7 mouse cellular contexts compared by ENCODE assay signal in genomic region chr9:102723241-102723709, GRCm38 (mm10). TPM values are rescaled to one million over a fixed set of nuclear protein-coding genes. Genes with fewer than 3 reads are reported as not detected.
DNase-seq lines count a peak whose midpoint lies in the region; ATAC-seq and TF ChIP-seq lines count a peak whose summit lies in the region.

No protein-coding gene starts in this region.

- peak; percentile 32 for TF ChIP-seq CTCF in ES-Bruce4 (IDR thresholded peaks at IDR 0.05; ENCODE audit: low read depth, low read length)
- TF ChIP-seq CTCF in lung, postnatal 0 days (IDR thresholded peaks at IDR 0.05), result peak; percentile 56

- no peak for TF ChIP-seq EP300 in ES-Bruce4 (IDR thresholded peaks at IDR 0.05; ENCODE audit: insufficient read depth, low read depth, low read length)
- TF ChIP-seq EP300 in lung, postnatal 0 days (IDR thresholded peaks at IDR 0.05), result no peak

- no peak overlapping the region for H3K9ac ChIP-seq in ES-Bruce4 (ENCODE audit: low read depth, poor library complexity, severe bottlenecking)
- H3K9ac ChIP-seq in lung, postnatal 0 days (replicated peaks; ENCODE audit: low read depth), result no peak overlapping the region

- peaks cover 70% of the 10 kb centered on the region for H3K36me3 ChIP-seq in ES-Bruce4 (ENCODE audit: control insufficient read depth, insufficient read depth, low read length, poor library complexity, severe bottlenecking)
- peaks cover 86% of the 10 kb centered on the region for H3K36me3 ChIP-seq in hindbrain, embryonic 10.5 days
- peaks cover 67% of the 10 kb centered on the region for H3K36me3 ChIP-seq in lung, postnatal 0 days (ENCODE audit: insufficient read depth, low read length)

- no peak overlapping the region for H3K4me3 ChIP-seq in ES-Bruce4 (ENCODE audit: low read depth, low read length)
- H3K4me3 ChIP-seq in hindbrain, embryonic 10.5 days, result peak overlapping the region; percentile 84
- no peak overlapping the region for H3K4me3 ChIP-seq in lung, postnatal 0 days (ENCODE audit: low read depth, low read length)

- peak; percentile 31 for DNase-seq in adrenal gland, postnatal 10 days
- DNase-seq in hindbrain, embryonic 10.5 days (ENCODE audit: low spot score), result no peak
- DNase-seq in lung, postnatal 0 days (ENCODE audit: low spot score), result no peak
- DNase-seq in urinary bladder, postnatal 10 days (ENCODE audit: low spot score), result no peak
- DNase-seq in cerebellum, adult 9-10 months, result no peak
- DNase-seq in spleen, adult 18-20 months, result no peak

- no peak overlapping the region for H3K4me2 ChIP-seq in lung, postnatal 0 days (replicated peaks; ENCODE audit: low read depth, low read length)

- no peaks in the 10 kb centered on the region for H3K27me3 ChIP-seq in ES-Bruce4 (ENCODE audit: control insufficient read depth, insufficient read depth, low read length, poor library complexity, severe bottlenecking)
- H3K27me3 ChIP-seq in hindbrain, embryonic 10.5 days (ENCODE audit: insufficient read depth, poor library complexity, severe bottlenecking), result no peaks in the 10 kb centered on the region
- H3K27me3 ChIP-seq in lung, postnatal 0 days (replicated peaks; ENCODE audit: insufficient read depth, low read length), result no peaks in the 10 kb centered on the region

- H3K9me3 ChIP-seq in ES-Bruce4 (replicated peaks; ENCODE audit: control insufficient read depth, insufficient read depth, low read length, poor library complexity, severe bottlenecking), result no peaks in the 10 kb centered on the region
- no peaks in the 10 kb centered on the region for H3K9me3 ChIP-seq in hindbrain, embryonic 10.5 days
- no peaks in the 10 kb centered on the region for H3K9me3 ChIP-seq in lung, postnatal 0 days (ENCODE audit: low read length)

- no peak for ATAC-seq in lung, postnatal 0 days

- peaks cover 29% of the 10 kb centered on the region for H3K4me1 ChIP-seq in ES-Bruce4 (ENCODE audit: control insufficient read depth, insufficient read depth, low read length)
- peaks cover 92% of the 10 kb centered on the region for H3K4me1 ChIP-seq in hindbrain, embryonic 10.5 days (replicated peaks)
- peaks cover 43% of the 10 kb centered on the region; the same call in 1 of the 2 replicates for H3K4me1 ChIP-seq in lung, postnatal 0 days (ENCODE audit: insufficient read depth, low read depth, low read length)

- no peak overlapping the region for H3K27ac ChIP-seq in ES-Bruce4 (ENCODE audit: insufficient read depth, low read length)
- peak overlapping the region; percentile 79 for H3K27ac ChIP-seq in hindbrain, embryonic 10.5 days
- H3K27ac ChIP-seq in lung, postnatal 0 days (ENCODE audit: low read length), result no peak overlapping the region

- 83% methylated on average over 12 of the region's 12 CpGs for WGBS in hindbrain, embryonic 10.5 days
- WGBS in lung, postnatal 0 days, result 68% methylated on average over 12 of the region's 12 CpGs

- TF ChIP-seq POLR2A in ES-Bruce4 (IDR thresholded peaks at IDR 0.05; ENCODE audit: insufficient read depth, low read length), result no peak

RNA-seq across cellular contexts. Expression of gene Amotl2, which starts 6.8 kb away (rescaled TPM):
- 227 and 231 TPM in 2 replicates for polyA plus RNA-seq in ES-Bruce4 (2011; ENCODE audit: insufficient read depth, insufficient read length, low read depth, missing spikeins)
- total RNA-seq in adrenal gland, postnatal 10 days (2021), result 100 to 1,000 TPM; 101 to 154 TPM
- polyA plus RNA-seq in hindbrain, embryonic 10.5 days (2016; fragmentation: Nextera tagmentation; extraction: Ambion mirVana), result 67.6 and 70.1 TPM in 2 replicates
- 50.3 and 56.3 TPM in 2 replicates for polyA plus RNA-seq in lung, postnatal 0 days (2015; fragmentation: Nextera tagmentation; extraction: Ambion mirVana)
